8 mouse cellular contexts compared by ENCODE assay signal in the genomic region with DNA sequence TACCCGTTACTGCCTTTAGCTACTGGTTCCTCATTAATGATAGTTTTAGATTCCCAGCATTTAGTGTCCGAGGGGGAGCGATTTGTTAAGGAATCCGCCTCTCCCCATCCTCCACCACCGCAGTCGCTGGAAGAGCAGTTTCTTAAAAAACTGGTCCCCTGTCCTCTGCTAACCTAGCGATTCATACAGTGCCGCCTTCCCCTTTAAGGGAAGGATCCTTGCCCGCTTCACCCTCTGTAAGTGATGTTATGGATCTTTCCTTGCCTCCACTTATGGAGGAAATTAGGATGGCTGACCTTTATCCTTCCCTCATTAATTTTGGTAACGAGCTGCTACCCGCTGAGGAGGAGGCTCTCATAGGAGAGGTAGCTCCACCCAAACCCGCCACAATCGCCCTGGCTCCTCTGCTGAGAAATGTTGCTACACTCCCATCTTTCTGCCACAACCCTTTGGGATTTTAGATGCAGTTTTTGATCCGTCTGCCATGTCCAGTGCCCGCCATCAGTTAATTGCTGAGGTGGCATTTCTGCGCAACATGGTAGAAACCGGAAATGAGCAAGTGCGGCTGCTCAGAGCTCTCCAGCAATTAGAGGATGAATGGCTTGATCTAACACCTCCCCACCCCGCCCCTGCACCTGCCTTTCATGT. TPM values are rescaled to one million over a fixed set of nuclear protein-coding genes. Genes with fewer than 3 reads are reported as not detected.
DNase-seq lines count a peak whose midpoint lies in the region; ATAC-seq and TF ChIP-seq lines count a peak whose summit lies in the region.

No protein-coding gene starts in this region.

- peak overlapping the region; percentile 52 for H3K4me3 ChIP-seq in intestine, postnatal 0 days (ENCODE audit: low read depth, low read length)
- H3K4me3 ChIP-seq in megakaryocyte, embryonic 14.5 days (replicated peaks) = peak overlapping the region; percentile 88

- H3K9me3 ChIP-seq in intestine, postnatal 0 days (ENCODE audit: control insufficient read depth) = no peaks in the 10 kb centered on the region
- H3K9me3 ChIP-seq in megakaryocyte, embryonic 14.5 days = no peaks in the 10 kb centered on the region

- ATAC-seq in granulocyte monocyte progenitor cell, adult 5-6 weeks (replicated peaks; ENCODE audit: poor library complexity, severe bottlenecking) = peak; percentile 77
- peak; percentile 38; the same call in 1 of the 2 replicates for ATAC-seq in intestine, postnatal 0 days

- H3K27ac ChIP-seq in intestine, postnatal 0 days (ENCODE audit: low read depth, low read length) = no peak overlapping the region

- H3K4me2 ChIP-seq in intestine, postnatal 0 days (replicated peaks; ENCODE audit: low read depth) = peak overlapping the region; percentile 78

- no peaks in the 10 kb centered on the region for H3K36me3 ChIP-seq in intestine, postnatal 0 days (ENCODE audit: control insufficient read depth, insufficient read depth)
- no peaks in the 10 kb centered on the region for H3K36me3 ChIP-seq in megakaryocyte, embryonic 14.5 days (replicated peaks; ENCODE audit: low read length)

- no peak for TF ChIP-seq CTCF in intestine, postnatal 0 days (IDR thresholded peaks at IDR 0.05; ENCODE audit: low read depth)

- DNase-seq in adrenal gland, adult 2 months = peak; percentile 70
- DNase-seq in cerebellum, postnatal 36 days = peak; percentile 87 to 89
- peak; percentile 74 to 76 for DNase-seq in left cerebral cortex, postnatal 14 days (ENCODE audit: low spot score in 2 of 2)
- DNase-seq in right cerebral cortex, adult 18-20 months = peak; percentile 87
- DNase-seq in adipocyte (ENCODE audit: low spot score) = no peak

- no peaks in the 10 kb centered on the region for H3K27me3 ChIP-seq in intestine, postnatal 0 days (replicated peaks; ENCODE audit: control insufficient read depth, insufficient read depth, low read length)
- H3K27me3 ChIP-seq in megakaryocyte, embryonic 14.5 days (replicated peaks) = peaks cover 20% of the 10 kb centered on the region

- peak overlapping the region; percentile 38; the same call in 1 of the 2 replicates for H3K9ac ChIP-seq in intestine, postnatal 0 days (ENCODE audit: low read depth, low read length)

- H3K4me1 ChIP-seq in intestine, postnatal 0 days (replicated peaks; ENCODE audit: control insufficient read depth, insufficient read depth, low read length) = no peaks in the 10 kb centered on the region
- peaks cover 13% of the 10 kb centered on the region for H3K4me1 ChIP-seq in megakaryocyte, embryonic 14.5 days

- intact Hi-C loops in left cerebral cortex, postnatal 14 days (cut with DNase I) = no loop called here

- WGBS in intestine, postnatal 0 days = 1% methylated on average over 19 of the region's 19 CpGs

RNA-seq across cellular contexts. Expression of gene H2-M10.1, which starts 10.8 kb away (rescaled TPM):
- total RNA-seq in adrenal gland, adult 2 months (2021) = not detected
- polyA plus RNA-seq in adrenal gland, adult 2 months (2012; rRNA removed) = not detected in 2 replicates
- not detected in 2 replicates for total RNA-seq in granulocyte monocyte progenitor cell, adult 5-6 weeks (2014; fragmentation: Nextera tagmentation)
- not detected in 2 replicates for total RNA-seq in granulocyte monocyte progenitor cell, adult 5-6 weeks (2017)
- not detected in 2 replicates for polyA plus RNA-seq in intestine, postnatal 0 days (2015; fragmentation: Nextera tagmentation; extraction: Ambion mirVana)
- total RNA-seq in left cerebral cortex, postnatal 14 days (2021) = not detected
- not detected in 2 replicates for polyA plus RNA-seq in megakaryocyte, embryonic 14.5 days (2012; ENCODE audit: insufficient read depth, low replicate concordance)

RNA-seq across cellular contexts. Expression of gene H2-M10.2, which starts 28.9 kb away (rescaled TPM):
- not detected for total RNA-seq in adrenal gland, adult 2 months (2021)
- polyA plus RNA-seq in adrenal gland, adult 2 months (2012; rRNA removed) = not detected in 2 replicates
- total RNA-seq in granulocyte monocyte progenitor cell, adult 5-6 weeks (2014; fragmentation: Nextera tagmentation) = not detected in 2 replicates
- not detected in 2 replicates for total RNA-seq in granulocyte monocyte progenitor cell, adult 5-6 weeks (2017)
- not detected in 2 replicates for polyA plus RNA-seq in intestine, postnatal 0 days (2015; fragmentation: Nextera tagmentation; extraction: Ambion mirVana)
- total RNA-seq in left cerebral cortex, postnatal 14 days (2021) = not detected
- polyA plus RNA-seq in megakaryocyte, embryonic 14.5 days (2012; ENCODE audit: insufficient read depth, low replicate concordance) = not detected in 2 replicates

RNA-seq across cellular contexts. Expression of gene Trim39, which starts 43.1 kb away (rescaled TPM):
- 10 to 100 TPM; 16.1 to 18.4 TPM for total RNA-seq in adrenal gland, adult 2 months (2021)
- polyA plus RNA-seq in adrenal gland, adult 2 months (2012; rRNA removed) = 14.1 and 14.7 TPM in 2 replicates
- 18.4 and 23.3 TPM in 2 replicates for total RNA-seq in granulocyte monocyte progenitor cell, adult 5-6 weeks (2014; fragmentation: Nextera tagmentation)
- 14.0 and 16.2 TPM in 2 replicates for total RNA-seq in granulocyte monocyte progenitor cell, adult 5-6 weeks (2017)
- 4.2 and 5.7 TPM in 2 replicates for polyA plus RNA-seq in intestine, postnatal 0 days (2015; fragmentation: Nextera tagmentation; extraction: Ambion mirVana)
- total RNA-seq in left cerebral cortex, postnatal 14 days (2021) = 10 to 100 TPM; 20.0 to 20.2 TPM
- 2.5 TPM in 2 replicates for polyA plus RNA-seq in megakaryocyte, embryonic 14.5 days (2012; ENCODE audit: insufficient read depth, low replicate concordance)

RNA-seq across cellular contexts. Expression of gene H2-M10.3, which starts 53.1 kb away (rescaled TPM):
- not detected for total RNA-seq in adrenal gland, adult 2 months (2021)
- polyA plus RNA-seq in adrenal gland, adult 2 months (2012; rRNA removed) = not detected in 2 replicates
- total RNA-seq in granulocyte monocyte progenitor cell, adult 5-6 weeks (2014; fragmentation: Nextera tagmentation) = not detected in 2 replicates
- total RNA-seq in granulocyte monocyte progenitor cell, adult 5-6 weeks (2017) = not detected in 2 replicates
- not detected in 2 replicates for polyA plus RNA-seq in intestine, postnatal 0 days (2015; fragmentation: Nextera tagmentation; extraction: Ambion mirVana)
- total RNA-seq in left cerebral cortex, postnatal 14 days (2021) = not detected
- not detected in 2 replicates for polyA plus RNA-seq in megakaryocyte, embryonic 14.5 days (2012; ENCODE audit: insufficient read depth, low replicate concordance)

RNA-seq across cellular contexts. Expression of gene Rpp21, which starts 57.3 kb away (rescaled TPM):
- 10 to 100 TPM; 43.6 to 60.5 TPM for total RNA-seq in adrenal gland, adult 2 months (2021)
- polyA plus RNA-seq in adrenal gland, adult 2 months (2012; rRNA removed) = 89.4 and 106 TPM in 2 replicates
- 54.4 and 61.3 TPM in 2 replicates for total RNA-seq in granulocyte monocyte progenitor cell, adult 5-6 weeks (2014; fragmentation: Nextera tagmentation)
- 25.9 and 30.1 TPM in 2 replicates for total RNA-seq in granulocyte monocyte progenitor cell, adult 5-6 weeks (2017)
- 103 and 110 TPM in 2 replicates for polyA plus RNA-seq in intestine, postnatal 0 days (2015; fragmentation: Nextera tagmentation; extraction: Ambion mirVana)
- total RNA-seq in left cerebral cortex, postnatal 14 days (2021) = 10 to 100 TPM; 43.5 to 51.3 TPM
- polyA plus RNA-seq in megakaryocyte, embryonic 14.5 days (2012; ENCODE audit: insufficient read depth, low replicate concordance) = 81.8 and 103 TPM in 2 replicates
